Mouse (Mus musculus): ENCODE measurements around the gene Rpl3. TPM values are rescaled to one million over a fixed set of nuclear protein-coding genes. Genes with fewer than 3 reads are reported as not detected.

The Rpl3 gene
- total RNA-seq, 4 experiments from 2014 or later, result 125 to 157 (median 135) TPM

GRCm38 (mm10) chr15:80066538-80066937 is 25.1 kb downstream of the Rpl3 start:
- DNase-seq (ENCODE audit: low spot score), result no peak

- DNase-seq (ENCODE audit: low spot score), result no peak
Observed at GRCm38 (mm10) chr15:80065414-80065813, 26.3 kb downstream of the Rpl3 start.

GRCm38 (mm10) chr15:80064965-80065364 is 26.7 kb downstream of the Rpl3 start:
- DNase-seq (ENCODE audit: low spot score), result no peak

- DNase-seq (ENCODE audit: low spot score), result no peak
Observed at GRCm38 (mm10) chr15:80062821-80063220, 28.8 kb downstream of the Rpl3 start.

- no peak for DNase-seq (ENCODE audit: low spot score)
Observed at GRCm38 (mm10) chr15:80062339-80062738, 29.3 kb downstream of the Rpl3 start.

- no peak for DNase-seq (ENCODE audit: low spot score)
Observed at GRCm38 (mm10) chr15:80061071-80061550, 30.6 kb downstream of the Rpl3 start.

GRCm38 (mm10) chr15:80060356-80061070 is 31.2 kb downstream of the Rpl3 start:
- DNase-seq (ENCODE audit: low spot score), result no peak

- DNase-seq (ENCODE audit: low spot score), result no peak
Observed at GRCm38 (mm10) chr15:80059606-80060005, 32.1 kb downstream of the Rpl3 start.

GRCm38 (mm10) chr15:80058151-80058550 is 33.5 kb downstream of the Rpl3 start:
- DNase-seq (ENCODE audit: low spot score), result no peak

GRCm38 (mm10) chr15:80054034-80054710 is 37.5 kb downstream of the Rpl3 start:
- peak; percentile 61 for DNase-seq (ENCODE audit: low spot score)

GRCm38 (mm10) chr15:80053381-80054033 is 38.2 kb downstream of the Rpl3 start:
- no peak for DNase-seq (ENCODE audit: low spot score)

GRCm38 (mm10) chr15:80051782-80052181 is 39.9 kb downstream of the Rpl3 start:
- peak; percentile 48 for DNase-seq (ENCODE audit: low spot score)

GRCm38 (mm10) chr15:80051092-80051761 is 40.4 kb downstream of the Rpl3 start:
- DNase-seq (ENCODE audit: low spot score), result peak; percentile 77

GRCm38 (mm10) chr15:80050093-80050492 is 41.6 kb downstream of the Rpl3 start:
- peak; percentile 86 for DNase-seq (ENCODE audit: low spot score)

- DNase-seq (ENCODE audit: low spot score), result no peak
Observed at GRCm38 (mm10) chr15:80047973-80048372, 43.7 kb downstream of the Rpl3 start.

GRCm38 (mm10) chr15:80047242-80047641 is 44.4 kb downstream of the Rpl3 start:
- DNase-seq (ENCODE audit: low spot score), result no peak

GRCm38 (mm10) chr15:80045749-80046148 is 45.9 kb downstream of the Rpl3 start:
- DNase-seq (ENCODE audit: low spot score), result no peak

- no peak for DNase-seq (ENCODE audit: low spot score)
Observed at GRCm38 (mm10) chr15:80044249-80044648, 47.4 kb downstream of the Rpl3 start.

- DNase-seq (ENCODE audit: low spot score), result no peak
Observed at GRCm38 (mm10) chr15:80042152-80042551, 49.5 kb downstream of the Rpl3 start.

GRCm38 (mm10) chr15:80038110-80038391 is 53.6 kb downstream of the Rpl3 start:
- no peak for DNase-seq (ENCODE audit: low spot score)

GRCm38 (mm10) chr15:80037255-80038109 is 54.2 kb downstream of the Rpl3 start:
- no peak for DNase-seq (ENCODE audit: low spot score)
